Mouse (Mus musculus) testis, adult 2 months (tissue): ENCODE results near the gene Tubgcp2.

Experiments used
- CTCF ChIP-seq: fragments of 200-500 bp; IDR thresholded peaks from 2 replicates; pipeline ENCODE4 v1.5.1; 2012; ENCODE audit warnings: low read depth, mild to moderate bottlenecking, inconsistent platforms, low read length, moderate library complexity; ENCODE audit not compliant: control insufficient read depth, insufficient read depth, insufficient replicate concordance
- POLR2A ChIP-seq: fragments of 200-500 bp; IDR thresholded peaks from 2 replicates; pipeline ENCODE4 v1.6.1; 2012; ENCODE audit warnings: low read depth, mild to moderate bottlenecking, inconsistent platforms, low read length, moderate library complexity; ENCODE audit not compliant: control insufficient read depth

GRCm38 (mm10) chr7:140063092-140063491, 26.6 kb upstream of the Tubgcp2 start:
- peak; percentile 73; the same call in 1 of the 2 replicates for TF ChIP-seq CTCF
- TF ChIP-seq POLR2A = no peak
